8 mouse cellular contexts compared by ENCODE assay signal in genomic region chr8:104339229-104339982, GRCm38 (mm10). TPM values are rescaled to one million over a fixed set of nuclear protein-coding genes. Genes with fewer than 3 reads are reported as not detected.
DNase-seq lines count a peak whose midpoint lies in the region; ATAC-seq and TF ChIP-seq lines count a peak whose summit lies in the region.

Gene Cmtm3 (plus strand): TSS chr8:104339410.

- H3K4me1 ChIP-seq in hindbrain, embryonic 16.5 days (ENCODE audit: control insufficient read depth, insufficient read depth, low read depth, low read length): peaks cover 5% of the 10 kb centered on the region; the same call in 1 of the 2 replicates
- H3K4me1 ChIP-seq in midbrain, embryonic 14.5 days (ENCODE audit: control insufficient read depth, insufficient read depth, low read length): 0 out of 2 replicates have a peak, but pooled peaks cover 7% of the 10 kb centered on the region

- H3K9ac ChIP-seq in hindbrain, embryonic 16.5 days (ENCODE audit: low read depth, low read length): peak within 1 kb of the TSS; percentile 85
- peak within 1 kb of the TSS; percentile 60 for H3K9ac ChIP-seq in midbrain, embryonic 14.5 days (replicated peaks; ENCODE audit: low read length)

- no peaks in the 10 kb centered on the region for H3K27me3 ChIP-seq in hindbrain, embryonic 16.5 days (replicated peaks; ENCODE audit: control insufficient read depth, insufficient read depth, low read length)
- H3K27me3 ChIP-seq in midbrain, embryonic 14.5 days (ENCODE audit: control insufficient read depth, insufficient read depth, low read length): no peaks in the 10 kb centered on the region

- no peak for ATAC-seq in hindbrain, embryonic 16.5 days
- no peak for ATAC-seq in midbrain, embryonic 14.5 days (ENCODE audit: low FRiP score, low TSS enrichment)

- TF ChIP-seq CTCF in left cerebral cortex, adult 2 months (IDR thresholded peaks at IDR 0.05): no peak

- 15% methylated on average over 17 of the region's 18 CpGs for WGBS in hindbrain, embryonic 16.5 days
- WGBS in midbrain, embryonic 14.5 days: 15% methylated on average over 18 of the region's 18 CpGs

- peak within 1 kb of the TSS; percentile 75; the same call in 1 of the 2 replicates for H3K27ac ChIP-seq in left cerebral cortex, adult 2 months
- peak within 1 kb of the TSS; percentile 59; the same call in 1 of the 2 replicates for H3K27ac ChIP-seq in hindbrain, embryonic 16.5 days (ENCODE audit: low read depth, low read length)
- no peak within 1 kb of the TSS for H3K27ac ChIP-seq in midbrain, embryonic 14.5 days (replicated peaks; ENCODE audit: low read depth, low read length)

- no peaks in the 10 kb centered on the region for H3K36me3 ChIP-seq in hindbrain, embryonic 16.5 days (ENCODE audit: control insufficient read depth, insufficient read depth, low read length)
- no peaks in the 10 kb centered on the region for H3K36me3 ChIP-seq in midbrain, embryonic 14.5 days (ENCODE audit: control insufficient read depth, insufficient read depth, low read length)

- H3K4me3 ChIP-seq in left cerebral cortex, adult 2 months: peak within 1 kb of the TSS; percentile 62
- H3K4me3 ChIP-seq in hindbrain, embryonic 16.5 days (ENCODE audit: low read length): peak within 1 kb of the TSS; percentile 61
- peak within 1 kb of the TSS; percentile 50 for H3K4me3 ChIP-seq in midbrain, embryonic 14.5 days (replicated peaks; ENCODE audit: low read depth, low read length)

- intact Hi-C loops in left cerebral cortex, adult 2 months (cut with DNase I): no loop called here
- intact Hi-C loops in left cerebral cortex, postnatal 36 days (cut with DNase I): no loop called here

- DNase-seq in left cerebral cortex, adult 2 months (ENCODE audit: extremely low spot score in 1 of 2, low spot score in 2 of 2): no peak
- DNase-seq in left cerebral cortex, adult 11 months (ENCODE audit: low spot score): no peak
- DNase-seq in adrenal gland, adult 2 months: peak; percentile 54
- no peak for DNase-seq in gastrocnemius, postnatal 10 days
- DNase-seq in left cerebral cortex, postnatal 36 days (ENCODE audit: low spot score in 2 of 2): no peak
- no peak for DNase-seq in midbrain, embryonic 14.5 days
- DNase-seq in thymus, postnatal 10 days (ENCODE audit: low spot score in 2 of 2): no peak

- peak within 1 kb of the TSS; percentile 85 for H3K4me2 ChIP-seq in hindbrain, embryonic 16.5 days (ENCODE audit: low read length)
- H3K4me2 ChIP-seq in midbrain, embryonic 14.5 days (ENCODE audit: low read length): peak within 1 kb of the TSS; percentile 88

- H3K9me3 ChIP-seq in hindbrain, embryonic 16.5 days (ENCODE audit: control insufficient read depth, low read length): no peaks in the 10 kb centered on the region; the same call in 1 of the 2 replicates
- no peaks in the 10 kb centered on the region for H3K9me3 ChIP-seq in midbrain, embryonic 14.5 days (ENCODE audit: control insufficient read depth, low read length)

RNA-seq across cellular contexts. Expression of gene Cmtm3, which starts in this region (rescaled TPM):
- 10 to 100 TPM; 11.9 to 12.8 TPM for total RNA-seq in left cerebral cortex, adult 2 months (2021)
- 100 to 1,000 TPM in 1 of 2 experiments, 10 to 100 TPM in 1; 56.9 to 110 TPM for total RNA-seq in adrenal gland, adult 2 months (2021)
- polyA plus RNA-seq in adrenal gland, adult 2 months (2012; rRNA removed): 336 and 405 TPM in 2 replicates
- total RNA-seq in gastrocnemius, postnatal 10 days (2021): 10 to 100 TPM; 27.4 to 38.9 TPM
- 44.2 and 47.2 TPM in 2 replicates for polyA plus RNA-seq in hindbrain, embryonic 16.5 days (2015; fragmentation: Nextera tagmentation; extraction: Ambion mirVana)
- total RNA-seq in left cerebral cortex, postnatal 36 days (2021): 10 to 100 TPM; 11.9 to 12.1 TPM
- polyA plus RNA-seq in midbrain, embryonic 14.5 days (2014; fragmentation: Nextera tagmentation; extraction: Ambion mirVana): 28.6 and 36.9 TPM in 2 replicates
